Mouse (Mus musculus): ENCODE results near the gene Usp10.

- TF ChIP-seq CTCF (IDR thresholded peaks at IDR 0.05) (no peak), EP300 (IDR thresholded peaks at IDR 0.05) (no peak)
These were observed 22.1 kb upstream of the Usp10 start for GRCm38 (mm10) chr8:119888012-119888411.

Measured in lung, postnatal 0 days (tissue).